Mouse (Mus musculus): Measurements from ENCODE around the gene Havcr2.

DNA sequence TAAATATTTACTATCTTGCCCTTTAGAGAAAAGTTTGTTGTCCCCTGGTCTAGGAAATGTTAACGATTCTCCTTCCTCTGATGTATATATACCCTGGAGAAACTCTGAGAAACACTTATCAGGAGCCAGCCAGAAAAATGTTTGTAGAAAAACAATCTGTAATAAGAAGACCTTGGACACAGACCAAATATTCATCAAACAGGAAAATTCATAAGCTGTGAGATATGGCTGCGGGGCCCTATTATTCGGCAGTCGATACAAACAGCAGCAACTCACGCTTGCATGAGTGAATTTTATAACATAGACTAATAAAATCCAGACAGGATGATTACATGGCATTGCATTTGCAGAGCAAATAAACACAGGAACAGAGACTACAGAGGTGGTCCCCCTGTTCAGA is 35.9 kb upstream of the Havcr2 start:
- TF ChIP-seq PAX5 (IDR thresholded peaks at IDR 0.05; ENCODE audit: low read length) (no peak), RAD21 (IDR thresholded peaks at IDR 0.05; ENCODE audit: low read depth, low read length) (no peak), KAT2A (IDR thresholded peaks at IDR 0.05; ENCODE audit: insufficient replicate concordance, low read length) (no peak), CTCF (conservative IDR thresholded peaks at IDR 0.05 in 1 of 2, IDR thresholded peaks at IDR 0.05 in 1 of 2; ENCODE audit: low read depth in 2 of 2, low read length in 2 of 2) (no peak), HCFC1 (IDR thresholded peaks at IDR 0.05; ENCODE audit: low read depth, low read length) (no peak), NELFE (IDR thresholded peaks at IDR 0.05; ENCODE audit: low read depth, low read length) (no peak), EP300 (IDR thresholded peaks at IDR 0.05; ENCODE audit: low read length) (no peak), POLR2A (IDR thresholded peaks at IDR 0.05; ENCODE audit: low read depth, low read length) (no peak), MEF2A (IDR thresholded peaks at IDR 0.05; ENCODE audit: borderline replicate concordance, low read depth, low read length) (no peak), CHD2 (IDR thresholded peaks at IDR 0.05; ENCODE audit: low read length) (no peak), TCF12 (IDR thresholded peaks at IDR 0.05; ENCODE audit: low read depth, low read length) (no peak)

Measured in CH12.LX (cell line).